Mouse (Mus musculus) olfactory bulb, adult 2 months (tissue): ENCODE measurements around the gene Rpl28. TPM values are rescaled to one million over a fixed set of nuclear protein-coding genes. Genes with fewer than 3 reads are reported as not detected.

Experiments
- H3K27ac ChIP-seq: fragments of 200-500 bp; 2 replicates; pipeline ENCODE4 v1.5.1; 2012; ENCODE audit warnings: low read depth, low read length; ENCODE audit not compliant: insufficient read depth
- H3K4me1 ChIP-seq: fragments of 200-500 bp; 2 replicates; pipeline ENCODE4 v1.6.1; 2012; ENCODE audit warnings: low read length; ENCODE audit not compliant: control insufficient read depth, insufficient read depth
- H3K4me3 ChIP-seq: fragments of 200-500 bp; 2 replicates; pipeline ENCODE4 v1.5.1; 2012; ENCODE audit warnings: mild to moderate bottlenecking, low read depth, low read length, moderate library complexity; ENCODE audit not compliant: insufficient read depth
- CTCF ChIP-seq: fragments of 200-500 bp; IDR thresholded peaks from 2 replicates; pipeline ENCODE4 v1.5.1; 2012; ENCODE audit warnings: low read depth, mild to moderate bottlenecking, low read length, moderate library complexity; ENCODE audit not compliant: insufficient read depth
- POLR2A ChIP-seq: fragments of 200-500 bp; IDR thresholded peaks from 2 replicates; pipeline ENCODE4 v1.6.1; 2012; ENCODE audit warnings: mild to moderate bottlenecking, low read depth, low read length, moderate library complexity; ENCODE audit not compliant: insufficient read depth
- WGBS: fragments of 180-500 bp; shearing (Covaris S2); methylation state at CpG from one replicate; pipeline ENCODE4 v1.1.7; 2018; 5-methylcytosine and 5-hydroxymethylcytosine counted together
- polyA plus RNA-seq: library from polyadenylated mRNA; stranded (reverse); fragments of >200 nt; gene quantifications from 2 replicates; pipeline ENCODE4 v1.2.4, GENCODE M21; 2012; ENCODE audit warnings: low replicate concordance; ENCODE audit not compliant: missing spikeins, insufficient read depth, insufficient read length

The Rpl28 gene
- polyA plus RNA-seq, 1 experiment, result not detected

GRCm38 (mm10) chr7:4844245-4844916 lies 51.7 kb downstream of the Rpl28 start, which contains the start of gene Shisa7:
Gene Shisa7 (minus strand): TSS chr7:4844696.
- H3K4me1 ChIP-seq, result peaks cover 12% of the 10 kb centered on the region
- TF ChIP-seq POLR2A (no peak; the same call in 1 of the 2 replicates), CTCF (no peak)
- 1% methylated on average over 40 of the region's 41 CpGs for WGBS
- peak within 1 kb of the TSS; percentile 76 for H3K4me3 ChIP-seq
- H3K27ac ChIP-seq, result peak within 1 kb of the TSS; percentile 81

Other genes with a start within 250 kb of the Rpl28 start
- not detected in 2 replicates for gene Syt5, start 245.3 kb upstream of the Rpl28 start, polyA plus RNA-seq
- not detected in 2 replicates for gene Ptprh, start 188.8 kb upstream of the Rpl28 start, polyA plus RNA-seq
- not detected in 2 replicates for gene Tmem86b, start 161.5 kb upstream of the Rpl28 start, polyA plus RNA-seq
- gene Ppp6r1, start 133.9 kb upstream of the Rpl28 start, polyA plus RNA-seq, result 310 and 891 TPM in 2 replicates
- gene Hspbp1, start 107.8 kb upstream of the Rpl28 start, polyA plus RNA-seq, result not detected in 2 replicates
- not detected in 2 replicates for gene Brsk1, start 102.3 kb upstream of the Rpl28 start, polyA plus RNA-seq
- gene Tmem150b, start 67.6 kb upstream of the Rpl28 start, polyA plus RNA-seq, result not detected in 2 replicates
- not detected in 2 replicates for gene Kmt5c, start 52.8 kb upstream of the Rpl28 start, polyA plus RNA-seq
- gene Cox6b2, start 39.8 kb upstream of the Rpl28 start, polyA plus RNA-seq, result not detected in 2 replicates
- gene Fam71e2, start 21.6 kb upstream of the Rpl28 start, polyA plus RNA-seq, result not detected in 2 replicates
- gene Il11, start 10.0 kb upstream of the Rpl28 start, polyA plus RNA-seq, result not detected in 2 replicates
- gene Tmem190, start 9.9 kb upstream of the Rpl28 start, polyA plus RNA-seq, result not detected in 2 replicates
- not detected in 2 replicates for gene Tmem238, start 3.2 kb upstream of the Rpl28 start, polyA plus RNA-seq
- gene Ube2s, start 19.7 kb downstream of the Rpl28 start, polyA plus RNA-seq, result not detected in 2 replicates
- gene Shisa7, start 51.8 kb downstream of the Rpl28 start, polyA plus RNA-seq, result 146 TPM in 1 of 2 replicates, not detected in the other
- not detected in 2 replicates for gene Isoc2b, start 77.4 kb downstream of the Rpl28 start, polyA plus RNA-seq
- not detected in 2 replicates for gene Isoc2a, start 84.3 kb downstream of the Rpl28 start, polyA plus RNA-seq
- gene Gm36210, start 113.6 kb downstream of the Rpl28 start, polyA plus RNA-seq, result not detected in 2 replicates
- gene Zfp628, start 122.3 kb downstream of the Rpl28 start, polyA plus RNA-seq, result not detected in 2 replicates
- not detected in 2 replicates for gene Nat14, start 129.2 kb downstream of the Rpl28 start, polyA plus RNA-seq
- not detected in 2 replicates for gene Ssc5d, start 132.9 kb downstream of the Rpl28 start, polyA plus RNA-seq
- gene Sbk2, start 171.5 kb downstream of the Rpl28 start, polyA plus RNA-seq, result not detected in 2 replicates
- gene Sbk3, start 178.3 kb downstream of the Rpl28 start, polyA plus RNA-seq, result not detected in 2 replicates
- not detected in 2 replicates for gene Zfp579, start 203.3 kb downstream of the Rpl28 start, polyA plus RNA-seq
- not detected in 2 replicates for gene Zfp524, start 221.5 kb downstream of the Rpl28 start, polyA plus RNA-seq
- not detected in 2 replicates for gene Fiz1, start 221.8 kb downstream of the Rpl28 start, polyA plus RNA-seq
- not detected in 2 replicates for gene Gm44973, start 222.6 kb downstream of the Rpl28 start, polyA plus RNA-seq
- not detected in 2 replicates for gene Zfp865, start 227.5 kb downstream of the Rpl28 start, polyA plus RNA-seq
- not detected in 2 replicates for gene Ccdc106, start 227.7 kb downstream of the Rpl28 start, polyA plus RNA-seq
- not detected in 2 replicates for gene 4632433K11Rik, start 241.2 kb downstream of the Rpl28 start, polyA plus RNA-seq
- not detected in 2 replicates for gene Zfp784, start 245.6 kb downstream of the Rpl28 start, polyA plus RNA-seq